Mouse (Mus musculus): ENCODE data around the gene Gsg1l2. TPM values are rescaled to one million over a fixed set of nuclear protein-coding genes. Genes with fewer than 3 reads are reported as not detected.

Gsg1l2 gene
- total and polyA plus RNA-seq, 2 experiments from 2014 or later = not detected

GRCm38 (mm10) chr11:67738846-67739490 is 35.4 kb upstream of the Gsg1l2 start:
- WGBS = 89% methylated on average over 5 of the region's 5 CpGs
- Histone ChIP-seq H3K4me2 (ENCODE audit: low read depth, low read length) (no peak overlapping the region), H3K9me3 (ENCODE audit: low read length) (no peaks in the 10 kb centered on the region), H3K27ac (no peak overlapping the region), H3K9ac (replicated peaks; ENCODE audit: low read length) (no peak overlapping the region), H3K4me3 (ENCODE audit: low read length) (no peak overlapping the region), H3K36me3 (ENCODE audit: insufficient read depth, low read length) (no peaks in the 10 kb centered on the region), H3K27me3 (ENCODE audit: insufficient read depth, low read length) (no peaks in the 10 kb centered on the region), H3K4me1 (ENCODE audit: insufficient read depth, low read length) (no peaks in the 10 kb centered on the region)
- DNase-seq (ENCODE audit: low spot score) (no peak), ATAC-seq (no peak)
- no peak for TF ChIP-seq CTCF (IDR thresholded peaks at IDR 0.05; ENCODE audit: low read depth)

- no peak for ATAC-seq
- Histone ChIP-seq H3K4me2 (ENCODE audit: low read depth, low read length) (no peak overlapping the region), H3K4me3 (ENCODE audit: low read length) (no peak overlapping the region), H3K27ac (no peak overlapping the region), H3K27me3 (ENCODE audit: insufficient read depth, low read length) (no peaks in the 10 kb centered on the region), H3K9ac (replicated peaks; ENCODE audit: low read length) (no peak overlapping the region), H3K9me3 (ENCODE audit: low read length) (no peaks in the 10 kb centered on the region), H3K4me1 (ENCODE audit: insufficient read depth, low read length) (no peaks in the 10 kb centered on the region), H3K36me3 (ENCODE audit: insufficient read depth, low read length) (no peaks in the 10 kb centered on the region)
- TF ChIP-seq CTCF (IDR thresholded peaks at IDR 0.05; ENCODE audit: low read depth) = no peak
- DNase-seq (ENCODE audit: low spot score) = no peak
Measured at GRCm38 (mm10) chr11:67741569-67741968, 32.8 kb upstream of the Gsg1l2 start.

- DNase-seq (ENCODE audit: low spot score) (no peak), ATAC-seq (no peak)
- no peak overlapping the region for H3K27ac ChIP-seq
- no peak overlapping the region for H3K4me3 ChIP-seq (ENCODE audit: low read length)
- H3K4me2 ChIP-seq (ENCODE audit: low read depth, low read length) = no peak overlapping the region
- H3K9me3 ChIP-seq (ENCODE audit: low read length) = no peaks in the 10 kb centered on the region
- 100% methylated on average over 1 of the region's 1 CpGs for WGBS
- no peaks in the 10 kb centered on the region for H3K27me3 ChIP-seq (ENCODE audit: insufficient read depth, low read length)
- H3K9ac ChIP-seq (replicated peaks; ENCODE audit: low read length) = no peak overlapping the region
- no peak for TF ChIP-seq CTCF (IDR thresholded peaks at IDR 0.05; ENCODE audit: low read depth)
- H3K4me1 ChIP-seq (ENCODE audit: insufficient read depth, low read length) = no peaks in the 10 kb centered on the region
- no peaks in the 10 kb centered on the region for H3K36me3 ChIP-seq (ENCODE audit: insufficient read depth, low read length)
Measured at GRCm38 (mm10) chr11:67756287-67756686, 18.1 kb upstream of the Gsg1l2 start.

DNA sequence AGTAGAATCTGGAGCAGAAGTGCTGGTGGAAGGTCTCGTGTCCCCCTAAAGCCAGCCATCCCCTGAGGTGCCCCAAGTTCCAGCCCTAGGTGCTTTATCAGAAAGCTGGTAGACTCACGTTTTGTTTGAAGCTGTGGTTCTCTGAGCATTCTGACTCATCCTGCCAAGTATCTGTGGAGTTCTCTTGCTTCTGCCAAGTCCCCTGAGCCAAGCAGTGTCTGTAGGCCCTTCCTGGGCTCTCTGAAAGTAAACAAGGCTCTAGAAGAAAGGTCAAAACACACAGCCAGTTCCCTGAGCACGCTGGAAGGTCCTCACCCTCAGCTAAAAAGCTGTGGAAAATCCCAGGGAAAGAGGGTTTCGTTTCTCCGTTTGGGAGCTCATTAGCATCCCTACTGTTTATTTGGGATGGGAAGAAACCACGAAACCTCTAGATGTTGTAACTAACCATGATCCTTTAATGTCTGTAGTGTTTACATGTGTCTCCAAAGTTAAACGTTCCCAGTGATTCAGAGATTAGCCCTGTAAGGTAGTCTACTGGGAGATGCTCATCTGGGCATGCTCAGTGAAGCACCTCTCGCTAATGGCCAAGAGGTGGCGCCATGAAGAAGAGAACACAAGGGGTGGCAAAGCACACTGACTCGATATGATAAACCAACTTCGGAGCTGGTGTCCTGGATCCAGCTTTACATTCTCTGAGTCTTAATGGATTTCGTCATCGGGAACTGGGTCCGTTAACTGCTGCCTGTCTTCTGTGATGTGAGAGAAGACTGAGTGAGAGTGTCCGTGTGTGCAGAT is 16.8 kb upstream of the Gsg1l2 start:
- Histone ChIP-seq H3K9ac (replicated peaks; ENCODE audit: low read length) (no peak overlapping the region), H3K36me3 (ENCODE audit: insufficient read depth, low read length) (no peaks in the 10 kb centered on the region), H3K4me1 (ENCODE audit: insufficient read depth, low read length) (no peaks in the 10 kb centered on the region), H3K9me3 (ENCODE audit: low read length) (no peaks in the 10 kb centered on the region), H3K27ac (no peak overlapping the region), H3K4me2 (ENCODE audit: low read depth, low read length) (no peak overlapping the region), H3K4me3 (ENCODE audit: low read length) (no peak overlapping the region), H3K27me3 (ENCODE audit: insufficient read depth, low read length) (no peaks in the 10 kb centered on the region)
- peak; percentile 36; the same call in 1 of the 2 replicates for TF ChIP-seq CTCF (IDR thresholded peaks at IDR 0.05; ENCODE audit: low read depth)
- ATAC-seq (no peak), DNase-seq (ENCODE audit: low spot score) (no peak)
- WGBS = 72% methylated on average over 15 of the region's 15 CpGs

- ATAC-seq = no peak
- Histone ChIP-seq H3K4me2 (ENCODE audit: low read depth, low read length) (no peak within 1 kb of the TSS), H3K9me3 (ENCODE audit: low read length) (no peaks in the 10 kb centered on the region), H3K27ac (no peak within 1 kb of the TSS), H3K9ac (replicated peaks; ENCODE audit: low read length) (no peak within 1 kb of the TSS), H3K4me1 (ENCODE audit: insufficient read depth, low read length) (no peaks in the 10 kb centered on the region), H3K36me3 (ENCODE audit: insufficient read depth, low read length) (no peaks in the 10 kb centered on the region), H3K27me3 (ENCODE audit: insufficient read depth, low read length) (no peaks in the 10 kb centered on the region), H3K4me3 (ENCODE audit: low read length) (no peak within 1 kb of the TSS)
- no peak for DNase-seq (ENCODE audit: low spot score)
- 90% methylated on average over 14 of the region's 14 CpGs for WGBS
- no peak for TF ChIP-seq CTCF (IDR thresholded peaks at IDR 0.05; ENCODE audit: low read depth)
Measured at GRCm38 (mm10) chr11:67771053-67771452, 3.4 kb upstream of the Gsg1l2 start, which contains the start of gene Glp2r. Gene Glp2r (minus strand): TSS chr11:67771153.

DNA sequence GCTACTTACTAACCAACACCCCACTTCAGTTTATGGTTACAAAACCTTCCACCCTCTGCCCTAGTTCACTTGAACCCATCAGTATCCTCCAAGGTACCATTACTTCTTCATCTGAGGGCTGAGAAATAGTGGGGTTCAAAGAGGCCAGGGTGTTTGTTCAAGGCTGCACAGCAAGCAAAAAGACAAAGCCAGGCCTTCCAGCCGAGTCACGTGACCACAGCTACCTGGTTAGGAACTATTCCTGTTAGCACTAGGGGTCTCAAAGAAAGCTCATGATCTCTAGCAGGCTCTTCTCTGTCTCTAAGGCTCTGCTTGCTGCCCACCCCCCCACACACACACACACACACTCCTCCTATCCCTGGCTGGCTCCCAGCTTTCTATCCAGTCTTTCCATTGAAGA is 2.7 kb upstream of the Gsg1l2 start:
- DNase-seq (ENCODE audit: low spot score) (no peak), ATAC-seq (no peak)
- Histone ChIP-seq H3K27me3 (ENCODE audit: insufficient read depth, low read length) (no peaks in the 10 kb centered on the region), H3K9ac (replicated peaks; ENCODE audit: low read length) (no peak overlapping the region), H3K9me3 (ENCODE audit: low read length) (no peaks in the 10 kb centered on the region), H3K27ac (no peak overlapping the region), H3K36me3 (ENCODE audit: insufficient read depth, low read length) (no peaks in the 10 kb centered on the region), H3K4me3 (ENCODE audit: low read length) (no peak overlapping the region), H3K4me1 (ENCODE audit: insufficient read depth, low read length) (no peaks in the 10 kb centered on the region), H3K4me2 (ENCODE audit: low read depth, low read length) (no peak overlapping the region)
- TF ChIP-seq CTCF (IDR thresholded peaks at IDR 0.05; ENCODE audit: low read depth) = no peak
- 93% methylated on average over 2 of the region's 2 CpGs for WGBS

GRCm38 (mm10) chr11:67772577-67772976 is 1.8 kb upstream of the Gsg1l2 start:
- H3K36me3 ChIP-seq (ENCODE audit: insufficient read depth, low read length) = no peaks in the 10 kb centered on the region
- no peak overlapping the region for H3K4me3 ChIP-seq (ENCODE audit: low read length)
- no peak overlapping the region for H3K27ac ChIP-seq
- no peaks in the 10 kb centered on the region for H3K9me3 ChIP-seq (ENCODE audit: low read length)
- ATAC-seq = peak; percentile 64
- H3K27me3 ChIP-seq (ENCODE audit: insufficient read depth, low read length) = no peaks in the 10 kb centered on the region
- TF ChIP-seq CTCF (IDR thresholded peaks at IDR 0.05; ENCODE audit: low read depth) = peak; percentile 69
- 22% methylated on average over 8 of the region's 8 CpGs for WGBS
- H3K9ac ChIP-seq (replicated peaks; ENCODE audit: low read length) = no peak overlapping the region
- peak; percentile 92 for DNase-seq (ENCODE audit: low spot score)
- no peaks in the 10 kb centered on the region for H3K4me1 ChIP-seq (ENCODE audit: insufficient read depth, low read length)
- H3K4me2 ChIP-seq (ENCODE audit: low read depth, low read length) = no peak overlapping the region

Measured in hindbrain, postnatal 0 days (tissue).